Comparison of ENCODE assay signal across 8 mouse cellular contexts in the genomic region with DNA sequence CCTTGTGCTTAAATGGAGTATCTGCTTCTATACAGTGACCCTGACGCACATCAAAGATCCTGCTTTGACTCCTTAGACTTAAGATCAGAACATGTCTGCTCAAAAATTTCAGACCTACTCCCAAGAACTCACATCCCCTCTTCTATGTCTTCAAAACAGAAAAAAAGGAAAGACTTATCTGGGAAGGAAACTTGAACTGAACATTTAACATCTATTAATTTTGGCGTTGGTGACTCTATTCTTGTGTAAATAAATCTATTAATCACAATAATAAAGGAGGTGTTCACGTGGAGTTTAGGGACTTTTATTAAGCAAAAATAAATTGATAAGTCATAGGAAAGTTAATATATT. TPM values are rescaled to one million over a fixed set of nuclear protein-coding genes. Genes with fewer than 3 reads are reported as not detected.
DNase-seq lines count a peak whose midpoint lies in the region; ATAC-seq and TF ChIP-seq lines count a peak whose summit lies in the region.

No protein-coding gene starts in this region.

- TF ChIP-seq CTCF in C2C12 (IDR thresholded peaks at IDR 0.05; ENCODE audit: control insufficient read depth, insufficient read depth, insufficient read length): no peak

- peaks cover 5% of the 10 kb centered on the region; the same call in 1 of the 2 replicates for H3K27me3 ChIP-seq in heart, embryonic 10.5 days (ENCODE audit: insufficient read depth, poor library complexity, severe bottlenecking)
- no peaks in the 10 kb centered on the region for H3K27me3 ChIP-seq in C2C12 (ENCODE audit: control insufficient read depth, insufficient read depth, insufficient read length)
- H3K27me3 ChIP-seq in forebrain, embryonic 14.5 days (replicated peaks; ENCODE audit: control insufficient read depth, insufficient read depth, low read length): no peaks in the 10 kb centered on the region
- no peaks in the 10 kb centered on the region for H3K27me3 ChIP-seq in liver, embryonic 15.5 days

- H3K9me3 ChIP-seq in heart, embryonic 10.5 days: no peaks in the 10 kb centered on the region
- no peaks in the 10 kb centered on the region for H3K9me3 ChIP-seq in forebrain, embryonic 14.5 days (replicated peaks; ENCODE audit: control insufficient read depth, low read length)
- H3K9me3 ChIP-seq in liver, embryonic 15.5 days (replicated peaks): no peaks in the 10 kb centered on the region

- peak overlapping the region; percentile 98 for H3ac ChIP-seq in C2C12 (ENCODE audit: control insufficient read depth, insufficient read length, low read depth)

- peak overlapping the region; percentile 69 for H3K4me3 ChIP-seq in heart, embryonic 10.5 days
- H3K4me3 ChIP-seq in C2C12 (ENCODE audit: insufficient read depth, poor library complexity, severe bottlenecking): peak overlapping the region; percentile 46
- peak overlapping the region; percentile 76 for H3K4me3 ChIP-seq in forebrain, embryonic 14.5 days (ENCODE audit: low read depth, low read length)
- H3K4me3 ChIP-seq in liver, embryonic 15.5 days (replicated peaks): peak overlapping the region; percentile 88

- peaks cover 15% of the 10 kb centered on the region for H3K79me2 ChIP-seq in C2C12 (ENCODE audit: control insufficient read depth, insufficient read depth)

- intact Hi-C loops in heart, postnatal 25 days (cut with DNase I): loop anchor here (2.0 to 5.0 kb wide), 2 partner anchors 52 to 76 kb away; no protein-coding TSS in a partner anchor
- intact Hi-C loops in left cerebral cortex, postnatal 14 days (cut with DNase I): no loop called here

- peak overlapping the region; percentile 98 for H3K27ac ChIP-seq in heart, embryonic 10.5 days
- H3K27ac ChIP-seq in forebrain, embryonic 14.5 days (ENCODE audit: low read depth, low read length): no peak overlapping the region
- H3K27ac ChIP-seq in liver, embryonic 15.5 days (replicated peaks): peak overlapping the region; percentile 90

- H3K36me3 ChIP-seq in heart, embryonic 10.5 days: peaks cover 24% of the 10 kb centered on the region
- H3K36me3 ChIP-seq in C2C12 (ENCODE audit: control insufficient read depth, insufficient read depth): peaks cover 16% of the 10 kb centered on the region
- peaks cover 20% of the 10 kb centered on the region for H3K36me3 ChIP-seq in forebrain, embryonic 14.5 days (ENCODE audit: control insufficient read depth, insufficient read depth, low read length)
- H3K36me3 ChIP-seq in liver, embryonic 15.5 days (replicated peaks): peaks cover 11% of the 10 kb centered on the region; the same call in 1 of the 2 replicates

- H3K9ac ChIP-seq in forebrain, embryonic 14.5 days (ENCODE audit: low read length): peak overlapping the region; percentile 97
- peak overlapping the region; percentile 88 for H3K9ac ChIP-seq in liver, embryonic 15.5 days

- ATAC-seq in forebrain, embryonic 14.5 days: no peak
- no peak for ATAC-seq in liver, embryonic 15.5 days (ENCODE audit: insufficient read depth)
- ATAC-seq in megakaryocyte-erythroid progenitor cell, adult 5-6 weeks (replicated peaks; ENCODE audit: low FRiP score, low TSS enrichment, poor library complexity, severe bottlenecking): no peak

- WGBS in heart, embryonic 10.5 days: 31% methylated on average over 3 of the region's 3 CpGs
- WGBS in forebrain, embryonic 14.5 days: 23% methylated on average over 3 of the region's 3 CpGs
- 24% methylated on average over 3 of the region's 3 CpGs for WGBS in liver, embryonic 15.5 days (ENCODE audit: insufficient replicate concordance)

- H3K4me1 ChIP-seq in heart, embryonic 10.5 days: peaks cover 10% of the 10 kb centered on the region
- peaks cover 4% of the 10 kb centered on the region for H3K4me1 ChIP-seq in forebrain, embryonic 14.5 days (ENCODE audit: control insufficient read depth, insufficient read depth, low read length)
- H3K4me1 ChIP-seq in liver, embryonic 15.5 days (replicated peaks): peaks cover 24% of the 10 kb centered on the region

- H3K4me2 ChIP-seq in forebrain, embryonic 14.5 days (ENCODE audit: low read length): peak overlapping the region; percentile 57
- H3K4me2 ChIP-seq in liver, embryonic 15.5 days: peak overlapping the region; percentile 84

- no peak for DNase-seq in heart, embryonic 10.5 days (ENCODE audit: low spot score)
- no peak for DNase-seq in heart, postnatal 25 days (ENCODE audit: low spot score)
- DNase-seq in forebrain, embryonic 14.5 days (ENCODE audit: low spot score): no peak
- no peak for DNase-seq in thymus, postnatal 25 days
- DNase-seq in left cerebral cortex, postnatal 14 days (ENCODE audit: low spot score in 2 of 2): no peak

- H3K79me3 ChIP-seq in C2C12 (ENCODE audit: low read depth): peaks cover 6% of the 10 kb centered on the region

TF ChIP-seq in C2C12, 6 proteins besides CTCF, POLR2A, EP300 and RAD21:
- TF ChIP-seq MYOG (IDR thresholded peaks at IDR 0.05; ENCODE audit: control insufficient read depth, extremely low read depth, insufficient read length): no peak
- no peak for TF ChIP-seq MYOD1 (IDR thresholded peaks at IDR 0.05; ENCODE audit: control insufficient read depth, insufficient read length, low read depth)
- no peak for TF ChIP-seq CEBPB (IDR thresholded peaks at IDR 0.05; ENCODE audit: low read depth)
- TF ChIP-seq MAX (IDR thresholded peaks at IDR 0.05): no peak

RNA-seq across cellular contexts. Expression of a gene that starts 0.7 kb away (rescaled TPM):
- 127 TPM in 2 replicates for polyA plus RNA-seq in heart, embryonic 10.5 days (2016; fragmentation: Nextera tagmentation; extraction: Ambion mirVana)
- total RNA-seq in heart, postnatal 25 days (2021): 10 to 100 TPM; 25.8 to 28.0 TPM
- 52.2 TPM for polyA plus RNA-seq in C2C12 (2012; fragmentation: generic; extraction: Trizol)
- polyA plus RNA-seq in forebrain, embryonic 14.5 days (2014; fragmentation: Nextera tagmentation; extraction: Ambion mirVana): 124 and 129 TPM in 2 replicates
- polyA plus RNA-seq in liver, embryonic 15.5 days (2015; fragmentation: Nextera tagmentation; extraction: Ambion mirVana): 29.4 and 32.4 TPM in 2 replicates
- total RNA-seq in megakaryocyte-erythroid progenitor cell, adult 5-6 weeks (2014; fragmentation: Nextera tagmentation): 27.4 and 31.6 TPM in 2 replicates
- 8.6 TPM in 2 replicates for total RNA-seq in megakaryocyte-erythroid progenitor cell, adult 5-6 weeks (2017)
- 10 to 100 TPM; 61.4 to 63.4 TPM for total RNA-seq in left cerebral cortex, postnatal 14 days (2021)

RNA-seq across cellular contexts. Expression of a gene that starts 2.2 kb away (rescaled TPM):
- 0.41 and 0.45 TPM in 2 replicates for polyA plus RNA-seq in heart, embryonic 10.5 days (2016; fragmentation: Nextera tagmentation; extraction: Ambion mirVana)
- under 1 TPM; 0.16 to 0.53 TPM for total RNA-seq in heart, postnatal 25 days (2021)
- 8.7 TPM for polyA plus RNA-seq in C2C12 (2012; fragmentation: generic; extraction: Trizol)
- polyA plus RNA-seq in forebrain, embryonic 14.5 days (2014; fragmentation: Nextera tagmentation; extraction: Ambion mirVana): 0.25 and 0.31 TPM in 2 replicates
- 0.21 and 0.28 TPM in 2 replicates for polyA plus RNA-seq in liver, embryonic 15.5 days (2015; fragmentation: Nextera tagmentation; extraction: Ambion mirVana)
- total RNA-seq in megakaryocyte-erythroid progenitor cell, adult 5-6 weeks (2014; fragmentation: Nextera tagmentation): not detected in 2 replicates
- not detected in 2 replicates for total RNA-seq in megakaryocyte-erythroid progenitor cell, adult 5-6 weeks (2017)
- total RNA-seq in left cerebral cortex, postnatal 14 days (2021): under 1 TPM; 0.30 to 0.46 TPM

RNA-seq across cellular contexts. Expression of a gene that starts 20.2 kb away (rescaled TPM):
- 0.19 and 0.37 TPM in 2 replicates for polyA plus RNA-seq in heart, embryonic 10.5 days (2016; fragmentation: Nextera tagmentation; extraction: Ambion mirVana)
- total RNA-seq in heart, postnatal 25 days (2021): 1 to 10 TPM; 6.5 to 8.4 TPM
- 3.0 TPM for polyA plus RNA-seq in C2C12 (2012; fragmentation: generic; extraction: Trizol)
- 0.39 and 0.61 TPM in 2 replicates for polyA plus RNA-seq in forebrain, embryonic 14.5 days (2014; fragmentation: Nextera tagmentation; extraction: Ambion mirVana)
- 27.2 and 30.5 TPM in 2 replicates for polyA plus RNA-seq in liver, embryonic 15.5 days (2015; fragmentation: Nextera tagmentation; extraction: Ambion mirVana)
- total RNA-seq in megakaryocyte-erythroid progenitor cell, adult 5-6 weeks (2014; fragmentation: Nextera tagmentation): not detected in 2 replicates
- total RNA-seq in megakaryocyte-erythroid progenitor cell, adult 5-6 weeks (2017): not detected in 2 replicates
- 1 to 10 TPM in 1 of 2 experiments, under 1 TPM in 1; 0.57 to 1.3 TPM for total RNA-seq in left cerebral cortex, postnatal 14 days (2021)
